Comparison of ENCODE assay signal across 9 mouse cellular contexts in genomic region chr9:28404616-28405015, GRCm38 (mm10).
A peak's percentile ranks its signal among the peaks of the same experiment; 100 is the strongest.
DNase-seq lines count a peak whose midpoint lies in the region; ATAC-seq lines count a peak whose summit lies in the region.
"Had no signal": no experiment of that assay in that cellular context is flagged by ENCODE, and none has a peak within 500 bp of the region (broad histone marks: within the 10 kb centered on the region; RNA-seq: fewer than 3 reads in every experiment).

No protein-coding gene starts in this region.

- WGBS in heart, embryonic 10.5 days = 65% methylated on average over 8 of the region's 8 CpGs
- 58% methylated on average over 8 of the region's 8 CpGs for WGBS in forebrain, embryonic 12.5 days
- WGBS in limb, embryonic 13.5 days = 50% methylated on average over 8 of the region's 8 CpGs

- no peak overlapping the region for H3K9ac ChIP-seq in forebrain, embryonic 12.5 days
- H3K9ac ChIP-seq in limb, embryonic 13.5 days = no peak overlapping the region

- no peak for ATAC-seq in forebrain, embryonic 12.5 days (ENCODE audit: low FRiP score)
- ATAC-seq in limb, embryonic 13.5 days (ENCODE audit: low FRiP score, low read depth) = no peak

- no peaks in the 10 kb centered on the region for H3K9me3 ChIP-seq in heart, embryonic 10.5 days
- no peaks in the 10 kb centered on the region for H3K9me3 ChIP-seq in forebrain, embryonic 12.5 days
- no peaks in the 10 kb centered on the region for H3K9me3 ChIP-seq in limb, embryonic 13.5 days

- no peak for DNase-seq in heart, embryonic 10.5 days (ENCODE audit: low spot score)
- no peak for DNase-seq in heart, adult 11 months
- DNase-seq in brain, adult 2 months (ENCODE audit: low read depth, low spot score) = peak; percentile 66
- no peak for DNase-seq in Muller cell, postnatal 12 days (ENCODE audit: inconsistent ontology term)
- DNase-seq in thymus, postnatal 10 days (ENCODE audit: low spot score in 2 of 2) = no peak
- DNase-seq in gastrocnemius, postnatal 36 days = no peak
- DNase-seq: B cell, adult 2 months had no signal

- no peaks in the 10 kb centered on the region for H3K36me3 ChIP-seq in heart, embryonic 10.5 days
- no peaks in the 10 kb centered on the region for H3K36me3 ChIP-seq in forebrain, embryonic 12.5 days (replicated peaks)
- H3K36me3 ChIP-seq in limb, embryonic 13.5 days = no peaks in the 10 kb centered on the region

- H3K4me2 ChIP-seq in forebrain, embryonic 12.5 days = peak overlapping the region; percentile 99
- H3K4me2 ChIP-seq in limb, embryonic 13.5 days (replicated peaks) = peak overlapping the region; percentile 98

- intact Hi-C loops in gastrocnemius, postnatal 36 days (cut with DNase I) = no loop called here

- no peak overlapping the region for H3K27ac ChIP-seq in heart, embryonic 10.5 days
- H3K27ac ChIP-seq in forebrain, embryonic 12.5 days = no peak overlapping the region
- H3K27ac ChIP-seq in limb, embryonic 13.5 days = no peak overlapping the region

- H3K4me1 ChIP-seq in heart, embryonic 10.5 days = peaks cover 9% of the 10 kb centered on the region; the same call in 1 of the 2 replicates
- H3K4me1 ChIP-seq in forebrain, embryonic 12.5 days = peaks cover 22% of the 10 kb centered on the region
- H3K4me1 ChIP-seq in limb, embryonic 13.5 days = peaks cover 17% of the 10 kb centered on the region; the same call in 1 of the 2 replicates

- peaks cover 40% of the 10 kb centered on the region for H3K27me3 ChIP-seq in heart, embryonic 10.5 days (ENCODE audit: insufficient read depth, poor library complexity, severe bottlenecking)
- H3K27me3 ChIP-seq in forebrain, embryonic 12.5 days = peaks cover 30% of the 10 kb centered on the region
- H3K27me3 ChIP-seq in limb, embryonic 13.5 days = peaks cover 60% of the 10 kb centered on the region

- H3K4me3 ChIP-seq in heart, embryonic 10.5 days = peak overlapping the region; percentile 79; the same call in 1 of the 2 replicates
- peak overlapping the region; percentile 62 for H3K4me3 ChIP-seq in forebrain, embryonic 12.5 days (replicated peaks)
- peak overlapping the region; percentile 60 for H3K4me3 ChIP-seq in limb, embryonic 13.5 days
